Mouse (Mus musculus): ENCODE data around the gene Akap2.

Akap2 gene

GRCm38 (mm10) chr4:57717354-57717753, at the start of gene Akap2:
Gene Akap2, plus strand, starts transcription at chr4:57717657.
- in situ Hi-C loops (cut with MseI, MboI): no loop called here

GRCm38 (mm10) chr4:57670813-57671469, 46.5 kb upstream of the Akap2 start:
- in situ Hi-C loops (cut with MseI, MboI): loop anchor here (5.0 to 10.0 kb wide), 2 partner anchors 214 to 216 kb away; no protein-coding TSS in a partner anchor

- in situ Hi-C loops (cut with MseI, MboI): loop anchor here (5.0 to 10.0 kb wide), 2 partner anchors 212 to 215 kb away; no protein-coding TSS in a partner anchor
Measured at GRCm38 (mm10) chr4:57672541-57672940, 44.9 kb upstream of the Akap2 start.

GRCm38 (mm10) chr4:57672996-57673906, 44.2 kb upstream of the Akap2 start:
- in situ Hi-C loops (cut with MseI, MboI): loop anchor here (5.0 to 10.0 kb wide), 2 partner anchors 212 to 214 kb away; no protein-coding TSS in a partner anchor

- in situ Hi-C loops (cut with MseI, MboI): loop anchor here (5.0 to 10.0 kb wide), 2 partner anchors 210 to 213 kb away; no protein-coding TSS in a partner anchor
Measured at GRCm38 (mm10) chr4:57674351-57674750, 43.1 kb upstream of the Akap2 start.

GRCm38 (mm10) chr4:57675387-57675786, 42.1 kb upstream of the Akap2 start:
- in situ Hi-C loops (cut with MseI, MboI): loop anchor here in 1 of 2 experiments (10.0 kb wide), 1 partner anchor 209 kb away; no protein-coding TSS in a partner anchor

- in situ Hi-C loops (cut with MseI, MboI): loop anchor here in 1 of 2 experiments (10.0 kb wide), 1 partner anchor 207 kb away; no protein-coding TSS in a partner anchor
Measured at GRCm38 (mm10) chr4:57677916-57678315, 39.5 kb upstream of the Akap2 start.

GRCm38 (mm10) chr4:57678991-57679457, 38.4 kb upstream of the Akap2 start:
- in situ Hi-C loops (cut with MseI, MboI): loop anchor here in 1 of 2 experiments (10.0 kb wide), 1 partner anchor 206 kb away; no protein-coding TSS in a partner anchor

GRCm38 (mm10) chr4:57680186-57680585, 37.3 kb upstream of the Akap2 start:
- in situ Hi-C loops (cut with MseI, MboI): no loop called here

- in situ Hi-C loops (cut with MseI, MboI): no loop called here
Measured at GRCm38 (mm10) chr4:57681511-57681910, 35.9 kb upstream of the Akap2 start.

- in situ Hi-C loops (cut with MseI, MboI): no loop called here
Measured at GRCm38 (mm10) chr4:57682341-57682740, 35.1 kb upstream of the Akap2 start.

- in situ Hi-C loops (cut with MseI, MboI): no loop called here
Measured at GRCm38 (mm10) chr4:57682944-57683343, 34.5 kb upstream of the Akap2 start.

GRCm38 (mm10) chr4:57684676-57685215, 32.7 kb upstream of the Akap2 start:
- in situ Hi-C loops (cut with MseI, MboI): no loop called here

- in situ Hi-C loops (cut with MseI, MboI): no loop called here
Measured at GRCm38 (mm10) chr4:57686736-57687135, 30.7 kb upstream of the Akap2 start.

- in situ Hi-C loops (cut with MseI, MboI): no loop called here
Measured at GRCm38 (mm10) chr4:57687583-57687982, 29.9 kb upstream of the Akap2 start.

GRCm38 (mm10) chr4:57688131-57688530, 29.3 kb upstream of the Akap2 start:
- in situ Hi-C loops (cut with MseI, MboI): no loop called here

- in situ Hi-C loops (cut with MseI, MboI): no loop called here
Measured at GRCm38 (mm10) chr4:57690001-57690400, 27.5 kb upstream of the Akap2 start.

- in situ Hi-C loops (cut with MseI, MboI): no loop called here
Measured at GRCm38 (mm10) chr4:57690805-57691204, 26.7 kb upstream of the Akap2 start.

GRCm38 (mm10) chr4:57694356-57695136, 22.9 kb upstream of the Akap2 start:
- in situ Hi-C loops (cut with MseI, MboI): no loop called here

- in situ Hi-C loops (cut with MseI, MboI): no loop called here
Measured at GRCm38 (mm10) chr4:57696955-57697354, 20.5 kb upstream of the Akap2 start.

Data from mouse trophoblast stem cell (cell line).